Comparison of ENCODE assay signal across 24 mouse cellular contexts in genomic region chr8:83087604-83088003, GRCm38 (mm10).
A peak's percentile ranks its signal among the peaks of the same experiment; 100 is the strongest.
DNase-seq lines count a peak whose midpoint lies in the region; ATAC-seq and TF ChIP-seq lines count a peak whose summit lies in the region.
"Had no signal": no experiment of that assay in that cellular context is flagged by ENCODE, and none has a peak within 500 bp of the region (broad histone marks: within the 10 kb centered on the region; RNA-seq: fewer than 3 reads in every experiment).

No protein-coding gene starts in this region.

- H3K27me3 ChIP-seq in heart, adult 2 months (ENCODE audit: control insufficient read depth, insufficient read depth, low read length): no peaks in the 10 kb centered on the region
- no peaks in the 10 kb centered on the region for H3K27me3 ChIP-seq in lung, embryonic 14.5 days (ENCODE audit: insufficient read depth, low read length)
- no peaks in the 10 kb centered on the region for H3K27me3 ChIP-seq in MEL (ENCODE audit: control insufficient read depth in 1 of 2, insufficient read depth in 2 of 2, low read length in 2 of 2)
- H3K27me3 ChIP-seq: embryonic facial prominence, embryonic 15.5 days; hindbrain, embryonic 12.5 days; limb, embryonic 12.5 days; liver, embryonic 15.5 days; midbrain, embryonic 12.5 days; neural tube, embryonic 13.5 days had no signal

- H3K36me3 ChIP-seq in heart, adult 2 months (ENCODE audit: control insufficient read depth, insufficient read depth, low read length): no peaks in the 10 kb centered on the region
- no peaks in the 10 kb centered on the region for H3K36me3 ChIP-seq in lung, embryonic 14.5 days (ENCODE audit: insufficient read depth)
- no peaks in the 10 kb centered on the region for H3K36me3 ChIP-seq in MEL (ENCODE audit: control insufficient read depth in 1 of 2, insufficient read depth in 2 of 2, low read length in 2 of 2)
- H3K36me3 ChIP-seq in macrophage (ENCODE audit: inconsistent target): no peaks in the 10 kb centered on the region; the same call in 1 of the 2 replicates
- H3K36me3 ChIP-seq: embryonic facial prominence, embryonic 15.5 days; heart, embryonic 10.5 days; hindbrain, embryonic 12.5 days; limb, embryonic 12.5 days; liver, embryonic 15.5 days; midbrain, embryonic 12.5 days; neural tube, embryonic 13.5 days had no signal

- H3K79me2 ChIP-seq in heart, adult 2 months (replicated peaks; ENCODE audit: control insufficient read depth, insufficient read depth, low read length): no peaks in the 10 kb centered on the region
- H3K79me2 ChIP-seq in MEL (ENCODE audit: control insufficient read depth, insufficient read depth, low read length, poor library complexity) (no peaks in the 10 kb centered on the region), macrophage (ENCODE audit: inconsistent target) (no peaks in the 10 kb centered on the region; the same call in 1 of the 2 replicates)

- no peak for TF ChIP-seq EP300 in heart, adult 2 months (IDR thresholded peaks at IDR 0.05; ENCODE audit: insufficient read depth, low read depth, low read length)
- TF ChIP-seq EP300 in MEL (IDR thresholded peaks at IDR 0.05; ENCODE audit: low read depth in 1 of 2, low read length in 2 of 2): no peak

- TF ChIP-seq RAD21 in MEL (IDR thresholded peaks at IDR 0.05; ENCODE audit: low read depth, low read length): no peak

- no peaks in the 10 kb centered on the region; the same call in none of the 2 replicates for H3K4me1 ChIP-seq in heart, adult 2 months (ENCODE audit: control insufficient read depth, insufficient read depth, low read length)
- no peaks in the 10 kb centered on the region for H3K4me1 ChIP-seq in lung, embryonic 14.5 days (ENCODE audit: insufficient read depth)
- no peaks in the 10 kb centered on the region for H3K4me1 ChIP-seq in lung, adult 2 months (ENCODE audit: control insufficient read depth, insufficient read depth, low read length)
- H3K4me1 ChIP-seq in MEL (ENCODE audit: control insufficient read depth in 1 of 2, insufficient read depth in 2 of 2, low read length in 2 of 2): no peaks in the 10 kb centered on the region
- H3K4me1 ChIP-seq: heart, embryonic 10.5 days; hindbrain, embryonic 12.5 days; limb, embryonic 12.5 days; liver, embryonic 15.5 days; midbrain, embryonic 12.5 days; neural tube, embryonic 13.5 days had no signal

- TF ChIP-seq CTCF in heart, adult 2 months (IDR thresholded peaks at IDR 0.05): peak; percentile 40
- 0 out of 2 replicates have a peak, but pooled peaks have one; percentile 22 for TF ChIP-seq CTCF in lung, embryonic 14.5 days (IDR thresholded peaks at IDR 0.05; ENCODE audit: low read depth)
- no peak for TF ChIP-seq CTCF in lung, adult 2 months (IDR thresholded peaks at IDR 0.05; ENCODE audit: insufficient read depth, low read length)
- TF ChIP-seq CTCF in MEL (IDR thresholded peaks at IDR 0.05 in 2 of 3, conservative IDR thresholded peaks at IDR 0.05 in 1 of 3; ENCODE audit: control insufficient read depth in 1 of 3, insufficient read depth in 1 of 3, low read depth in 2 of 3, low read length in 3 of 3, poor library complexity in 1 of 3, severe bottlenecking in 1 of 3): no peak

- ATAC-seq in lung, embryonic 14.5 days (ENCODE audit: insufficient read depth): no peak

- intact Hi-C loops in heart, adult 2 months (cut with DNase I): loop anchor here (10.0 kb wide), 1 partner anchor 93 kb away; no protein-coding TSS in a partner anchor
- intact Hi-C loops in heart, postnatal 14 days (cut with DNase I): loop anchor here (5.0 kb wide), 1 partner anchor 80 kb away; no protein-coding TSS in a partner anchor

- H3K9me3 ChIP-seq in lung, embryonic 14.5 days (ENCODE audit: low read depth, low read length): no peaks in the 10 kb centered on the region
- no peaks in the 10 kb centered on the region for H3K9me3 ChIP-seq in MEL (replicated peaks; ENCODE audit: insufficient read depth, low read length)
- H3K9me3 ChIP-seq: embryonic facial prominence, embryonic 15.5 days; heart, embryonic 10.5 days; hindbrain, embryonic 12.5 days; limb, embryonic 12.5 days; liver, embryonic 15.5 days; midbrain, embryonic 12.5 days; neural tube, embryonic 13.5 days had no signal

- DNase-seq in heart, adult 2 months: no peak
- no peak for DNase-seq in heart, postnatal 14 days
- DNase-seq in lung, embryonic 14.5 days: no peak
- DNase-seq in lung, adult 2 months: no peak
- peak; percentile 3 for DNase-seq in MEL (ENCODE audit: low read depth, low spot score)
- DNase-seq in frontal cortex, postnatal 10 days (ENCODE audit: low spot score in 2 of 2): no peak
- DNase-seq in adrenal gland, adult 8-10 months: no peak
- DNase-seq: adrenal gland, postnatal 14 days; cerebellum, adult 11-12 months; cerebellum, postnatal 36 days; gastrocnemius, postnatal 36 days; kidney, adult 8-10 months; kidney, postnatal 36 days; layer of hippocampus, adult 9-11 months; spleen, adult 18-20 months; thymus, adult 18-20 months had no signal

- TF ChIP-seq POLR2A in heart, adult 2 months (IDR thresholded peaks at IDR 0.05; ENCODE audit: insufficient read depth, low read depth, low read length): no peak
- TF ChIP-seq POLR2A in lung, adult 2 months (IDR thresholded peaks at IDR 0.05; ENCODE audit: borderline replicate concordance, extremely low read depth, low read depth, low read length): no peak
- TF ChIP-seq POLR2A in MEL (IDR thresholded peaks at IDR 0.05; ENCODE audit: control insufficient read depth in 1 of 2, insufficient read depth in 1 of 2, low read depth in 1 of 2, low read length in 2 of 2, poor library complexity in 1 of 2): no peak

- H3K4me3 ChIP-seq in heart, adult 2 months: no peak overlapping the region
- H3K4me3 ChIP-seq in lung, embryonic 14.5 days (ENCODE audit: low read depth, low read length): no peak overlapping the region
- no peak overlapping the region for H3K4me3 ChIP-seq in lung, adult 2 months (replicated peaks; ENCODE audit: extremely low read depth, low read depth, low read length)
- H3K4me3 ChIP-seq in MEL (ENCODE audit: control insufficient read depth in 1 of 2, insufficient read depth in 1 of 2, low read depth in 2 of 2, low read length in 2 of 2) (no peak overlapping the region), macrophage (ENCODE audit: inconsistent target) (0 out of 2 replicates have a peak overlapping the region, but pooled peaks have one; percentile 16)
- H3K4me3 ChIP-seq: embryonic facial prominence, embryonic 15.5 days; heart, embryonic 10.5 days; hindbrain, embryonic 12.5 days; limb, embryonic 12.5 days; liver, embryonic 15.5 days; midbrain, embryonic 12.5 days; neural tube, embryonic 13.5 days had no signal

- no peak overlapping the region for H3K9ac ChIP-seq in heart, adult 2 months (ENCODE audit: low read depth, low read length)
- H3K9ac ChIP-seq in lung, embryonic 14.5 days: no peak overlapping the region
- no peak overlapping the region for H3K9ac ChIP-seq in MEL (ENCODE audit: control insufficient read depth, low read depth, low read length, poor library complexity, severe bottlenecking)
- H3K9ac ChIP-seq: embryonic facial prominence, embryonic 15.5 days; hindbrain, embryonic 12.5 days; limb, embryonic 12.5 days; liver, embryonic 15.5 days; midbrain, embryonic 12.5 days; neural tube, embryonic 13.5 days had no signal

- no peak overlapping the region for H3K27ac ChIP-seq in heart, adult 2 months
- no peak overlapping the region for H3K27ac ChIP-seq in lung, embryonic 14.5 days (ENCODE audit: low read depth)
- H3K27ac ChIP-seq in MEL (ENCODE audit: control insufficient read depth, low read depth, low read length): no peak overlapping the region
- H3K27ac ChIP-seq in macrophage: peak overlapping the region; percentile 94
- H3K27ac ChIP-seq: embryonic facial prominence, embryonic 15.5 days; heart, embryonic 10.5 days; hindbrain, embryonic 12.5 days; limb, embryonic 12.5 days; liver, embryonic 15.5 days; midbrain, embryonic 12.5 days; neural tube, embryonic 13.5 days had no signal

- H3K4me2 ChIP-seq in lung, embryonic 14.5 days: no peak overlapping the region
- H3K4me2 ChIP-seq: embryonic facial prominence, embryonic 15.5 days; hindbrain, embryonic 12.5 days; limb, embryonic 12.5 days; liver, embryonic 15.5 days; midbrain, embryonic 12.5 days; neural tube, embryonic 13.5 days had no signal

TF ChIP-seq in MEL, 35 proteins besides CTCF, POLR2A, EP300 and RAD21:
- TF ChIP-seq CHD1 (IDR thresholded peaks at IDR 0.05; ENCODE audit: low read depth, low read length): no peak
- no peak for TF ChIP-seq ZKSCAN1 (IDR thresholded peaks at IDR 0.05; ENCODE audit: low read depth, low read length)
- TF ChIP-seq MEF2A (IDR thresholded peaks at IDR 0.05; ENCODE audit: extremely low read depth, insufficient replicate concordance, low read depth, low read length, poor library complexity, severe bottlenecking): no peak
- TF ChIP-seq USF2 (IDR thresholded peaks at IDR 0.05; ENCODE audit: borderline replicate concordance in 1 of 2, insufficient read depth in 1 of 2, low read depth in 1 of 2, low read length in 2 of 2): no peak
- no peak for TF ChIP-seq MAX (IDR thresholded peaks at IDR 0.05; ENCODE audit: low read length)
- no peak for TF ChIP-seq POLR2AphosphoS5 (IDR thresholded peaks at IDR 0.05; ENCODE audit: borderline replicate concordance, low read depth, low read length)
- TF ChIP-seq SMC3 (IDR thresholded peaks at IDR 0.05; ENCODE audit: low read depth, low read length): no peak
- TF ChIP-seq JUND (IDR thresholded peaks at IDR 0.05; ENCODE audit: low read depth, low read length): no peak
- TF ChIP-seq TCF12 (IDR thresholded peaks at IDR 0.05; ENCODE audit: low read depth, low read length): no peak
- TF ChIP-seq BHLHE40 (IDR thresholded peaks at IDR 0.05; ENCODE audit: borderline replicate concordance, low read depth, low read length): no peak
- TF ChIP-seq MXI1 (IDR thresholded peaks at IDR 0.05; ENCODE audit: low read depth, low read length): no peak
- no peak for TF ChIP-seq E2F4 (IDR thresholded peaks at IDR 0.05; ENCODE audit: borderline replicate concordance, low read depth, low read length)
- TF ChIP-seq USF1 (IDR thresholded peaks at IDR 0.05; ENCODE audit: low read depth, low read length): no peak
- TF ChIP-seq ZMIZ1 (IDR thresholded peaks at IDR 0.05; ENCODE audit: low read depth, low read length): no peak
- no peak for TF ChIP-seq SIN3A (IDR thresholded peaks at IDR 0.05; ENCODE audit: low read length)
- no peak for TF ChIP-seq ZC3H11A (IDR thresholded peaks at IDR 0.05; ENCODE audit: low read depth, low read length)

Comparison
In these comparisons a context has a peak if more than half of its experiments do, and no peak if none do; other contexts are left out.
1. CTCF ChIP-seq: peak in heart, adult 2 months (single experiment) and lung, embryonic 14.5 days (single experiment); none in lung, adult 2 months (single experiment) and MEL (0 of 3).